Mouse (Mus musculus) myocyte (in vitro differentiated cells): ENCODE results near the gene Il6.

Experiments used
- CEBPB ChIP-seq: IDR thresholded peaks from 2 replicates; pipeline ENCODE4 v1.6.1; 2011; ENCODE audit warnings: mild to moderate bottlenecking, moderate library complexity; ENCODE audit not compliant: poor library complexity, insufficient read depth, severe bottlenecking
- E2F4 ChIP-seq: IDR thresholded peaks from one replicate; pipeline ENCODE4 v1.6.1; 2011; ENCODE audit warnings: mild to moderate bottlenecking, control low read depth, moderate library complexity; ENCODE audit not compliant: insufficient read depth
- MAX ChIP-seq: IDR thresholded peaks from one replicate; pipeline ENCODE4 v1.6.1; 2011; ENCODE audit warnings: low read depth, mild to moderate bottlenecking, control low read depth
- MYOD1 ChIP-seq, 3 experiments: IDR thresholded peaks; one replicate each; pipeline ENCODE4 v1.6.1; 2011; ENCODE audit warnings: control low read depth in 2 of 3, low read depth in 2 of 3, mild to moderate bottlenecking in 2 of 3, moderate library complexity in 1 of 3; ENCODE audit not compliant: insufficient read length in 2 of 3, control insufficient read depth in 1 of 3
- MYOG ChIP-seq, 3 experiments: IDR thresholded peaks; one replicate each; pipeline ENCODE4 v1.6.1; 2011; ENCODE audit warnings: control low read depth in 2 of 3, low read depth in 2 of 3, mild to moderate bottlenecking in 2 of 3; ENCODE audit not compliant: insufficient read length in 2 of 3, control insufficient read depth in 1 of 3, insufficient read depth in 1 of 3
- POLR2A ChIP-seq: IDR thresholded peaks from one replicate; pipeline ENCODE4 v1.6.1; 2011; ENCODE audit warnings: low read depth, mild to moderate bottlenecking, control low read depth, moderate library complexity; ENCODE audit not compliant: insufficient read length
- POLR2AphosphoS2 ChIP-seq: IDR thresholded peaks from one replicate; pipeline ENCODE4 v1.6.1; 2011; ENCODE audit warnings: low read depth, control low read depth; ENCODE audit not compliant: insufficient read length
- USF1 ChIP-seq: IDR thresholded peaks from one replicate; pipeline ENCODE4 v1.6.1; 2011; ENCODE audit warnings: low read depth, mild to moderate bottlenecking, control low read depth, moderate library complexity

- no peak for TF ChIP-seq POLR2A
- TF ChIP-seq POLR2AphosphoS2 = no peak
- TF ChIP-seq USF1 = no peak
- no peak for TF ChIP-seq CEBPB
- TF ChIP-seq MYOD1 (IDR thresholded peaks at IDR 0.05; ENCODE audit: control insufficient read depth in 1 of 3, insufficient read length in 2 of 3, low read depth in 2 of 3) = no peak
- TF ChIP-seq E2F4 = no peak
- TF ChIP-seq MAX = no peak
- TF ChIP-seq MYOG (IDR thresholded peaks at IDR 0.05; ENCODE audit: control insufficient read depth in 1 of 3, insufficient read depth in 1 of 3, insufficient read length in 2 of 3, low read depth in 2 of 3) = no peak
Observed at GRCm38 (mm10) chr5:29997351-29997750, 15.6 kb upstream of the Il6 start.
